8 mouse cellular contexts compared by ENCODE assay signal in genomic region chr11:115427482-115428331, GRCm38 (mm10). TPM values are rescaled to one million over a fixed set of nuclear protein-coding genes. Genes with fewer than 3 reads are reported as not detected.
DNase-seq lines count a peak whose midpoint lies in the region; ATAC-seq and TF ChIP-seq lines count a peak whose summit lies in the region.

No protein-coding gene starts in this region.

- H3K4me2 ChIP-seq in intestine, embryonic 14.5 days (ENCODE audit: low read length): no peak overlapping the region
- peak overlapping the region; percentile 6; the same call in 1 of the 2 replicates for H3K4me2 ChIP-seq in midbrain, embryonic 11.5 days

- intact Hi-C loops in left cerebral cortex, postnatal 4 days (cut with DNase I): loop anchor here (5.0 kb wide), 1 partner anchor 45 kb away; no protein-coding TSS in a partner anchor

- no peak overlapping the region; the same call in 1 of the 2 replicates for H3K27ac ChIP-seq in intestine, embryonic 14.5 days (ENCODE audit: low read depth)
- peak overlapping the region; percentile 48; the same call in 1 of the 2 replicates for H3K27ac ChIP-seq in midbrain, embryonic 11.5 days (ENCODE audit: low read depth, low read length)
- H3K27ac ChIP-seq in small intestine, adult 2 months (ENCODE audit: insufficient read depth, low read depth, low read length): no peak overlapping the region; the same call in 1 of the 2 replicates

- WGBS in intestine, embryonic 14.5 days: 42% methylated on average over 20 of the region's 20 CpGs
- 36% methylated on average over 20 of the region's 20 CpGs for WGBS in midbrain, embryonic 11.5 days
- 45% methylated on average over 20 of the region's 20 CpGs for WGBS in small intestine, adult 2 months

- peaks cover 77% of the 10 kb centered on the region for H3K36me3 ChIP-seq in intestine, embryonic 14.5 days (ENCODE audit: control insufficient read depth, insufficient read depth, low read length)
- peaks cover 13% of the 10 kb centered on the region for H3K36me3 ChIP-seq in midbrain, embryonic 11.5 days (ENCODE audit: control insufficient read depth, insufficient read depth, low read length)
- peaks cover 55% of the 10 kb centered on the region for H3K36me3 ChIP-seq in small intestine, adult 2 months (ENCODE audit: control insufficient read depth, insufficient read depth, low read length)

- no peaks in the 10 kb centered on the region for H3K27me3 ChIP-seq in intestine, embryonic 14.5 days (replicated peaks; ENCODE audit: control insufficient read depth, insufficient read depth, low read length)
- no peaks in the 10 kb centered on the region for H3K27me3 ChIP-seq in midbrain, embryonic 11.5 days (ENCODE audit: control insufficient read depth, insufficient read depth, low read length)
- H3K27me3 ChIP-seq in small intestine, adult 2 months (ENCODE audit: control insufficient read depth, insufficient read depth, low read length): no peaks in the 10 kb centered on the region

- no peak overlapping the region for H3K9ac ChIP-seq in intestine, embryonic 14.5 days (ENCODE audit: low read length)
- H3K9ac ChIP-seq in midbrain, embryonic 11.5 days (ENCODE audit: low read length): peak overlapping the region; percentile 41

- no peaks in the 10 kb centered on the region for H3K9me3 ChIP-seq in intestine, embryonic 14.5 days (ENCODE audit: control insufficient read depth, low read length)
- H3K9me3 ChIP-seq in midbrain, embryonic 11.5 days (ENCODE audit: control insufficient read depth, low read length): no peaks in the 10 kb centered on the region

- TF ChIP-seq POLR2A in small intestine, adult 2 months (IDR thresholded peaks at IDR 0.05; ENCODE audit: low read depth, low read length): no peak

- peak; percentile 55 for DNase-seq in 3134 (ENCODE audit: extremely low read depth, insufficient read length, low spot score)
- DNase-seq in adrenal gland, adult 18-20 months (ENCODE audit: low spot score in 2 of 2): peak; percentile 48 to 58
- DNase-seq in embryo, embryonic 11 days: peak; percentile 93
- peak; percentile 53 for DNase-seq in gastrocnemius, postnatal 25 days
- DNase-seq in intestine, embryonic 14.5 days (ENCODE audit: low spot score): peak; percentile 73
- DNase-seq in left cerebral cortex, postnatal 4 days: peak; percentile 75
- peak; percentile 98 for DNase-seq in midbrain, embryonic 11.5 days (ENCODE audit: low spot score, missing footprints)

- ATAC-seq in intestine, embryonic 14.5 days (replicated peaks; ENCODE audit: low FRiP score, low TSS enrichment, low read depth): peak; percentile 56
- peak; percentile 76 for ATAC-seq in midbrain, embryonic 11.5 days (ENCODE audit: low FRiP score)

- no peaks in the 10 kb centered on the region; the same call in 1 of the 2 replicates for H3K4me1 ChIP-seq in intestine, embryonic 14.5 days (replicated peaks; ENCODE audit: control insufficient read depth, insufficient read depth, low read length)
- H3K4me1 ChIP-seq in midbrain, embryonic 11.5 days (ENCODE audit: control insufficient read depth, insufficient read depth, low read length): peaks cover 6% of the 10 kb centered on the region
- peaks cover 8% of the 10 kb centered on the region; the same call in 1 of the 2 replicates for H3K4me1 ChIP-seq in small intestine, adult 2 months (ENCODE audit: control insufficient read depth, insufficient read depth, insufficient read length, low read length)

- H3K4me3 ChIP-seq in intestine, embryonic 14.5 days (ENCODE audit: low read depth, low read length): no peak overlapping the region
- H3K4me3 ChIP-seq in midbrain, embryonic 11.5 days (ENCODE audit: low read depth, low read length): no peak overlapping the region
- H3K4me3 ChIP-seq in small intestine, adult 2 months (ENCODE audit: low read depth, low read length): no peak overlapping the region

- peak; percentile 69; the same call in 1 of the 2 replicates for TF ChIP-seq CTCF in small intestine, adult 2 months (IDR thresholded peaks at IDR 0.05; ENCODE audit: extremely low read depth, insufficient read length, insufficient replicate concordance, low read depth, low read length)

RNA-seq across cellular contexts. Expression of gene Kctd2, which starts 7.8 kb away (rescaled TPM):
- 10 to 100 TPM; 44.1 to 71.4 TPM for total RNA-seq in adrenal gland, adult 18-20 months (2021)
- total RNA-seq in gastrocnemius, postnatal 25 days (2021): 10 to 100 TPM; 13.4 to 14.4 TPM
- polyA plus RNA-seq in intestine, embryonic 14.5 days (2014; fragmentation: Nextera tagmentation; extraction: Ambion mirVana): 11.0 and 18.8 TPM in 2 replicates
- total RNA-seq in left cerebral cortex, postnatal 4 days (2021): 10 to 100 TPM; 47.7 to 52.9 TPM
- polyA plus RNA-seq in midbrain, embryonic 11.5 days (2014; fragmentation: Nextera tagmentation; extraction: Ambion mirVana): 21.6 and 24.0 TPM in 2 replicates
- 13.4 and 27.3 TPM in 2 replicates for polyA plus RNA-seq in small intestine, adult 2 months (2012; rRNA removed)

RNA-seq across cellular contexts. Expression of gene Atp5h, which starts 7.9 kb away (rescaled TPM):
- total RNA-seq in adrenal gland, adult 18-20 months (2021): 100 to 1,000 TPM; 595 to 747 TPM
- 100 to 1,000 TPM; 909 to 922 TPM for total RNA-seq in gastrocnemius, postnatal 25 days (2021)
- 899 and 962 TPM in 2 replicates for polyA plus RNA-seq in intestine, embryonic 14.5 days (2014; fragmentation: Nextera tagmentation; extraction: Ambion mirVana)
- 100 to 1,000 TPM; 290 to 310 TPM for total RNA-seq in left cerebral cortex, postnatal 4 days (2021)
- 886 and 917 TPM in 2 replicates for polyA plus RNA-seq in midbrain, embryonic 11.5 days (2014; fragmentation: Nextera tagmentation; extraction: Ambion mirVana)
- polyA plus RNA-seq in small intestine, adult 2 months (2012; rRNA removed): 50.8 and 61.5 TPM in 2 replicates

RNA-seq across cellular contexts. Expression of gene Trim80, which starts 12.6 kb away (rescaled TPM):
- total RNA-seq in adrenal gland, adult 18-20 months (2021): under 1 TPM; 0.20 to 0.61 TPM
- total RNA-seq in gastrocnemius, postnatal 25 days (2021): not detected
- 0.12 TPM in 2 replicates for polyA plus RNA-seq in intestine, embryonic 14.5 days (2014; fragmentation: Nextera tagmentation; extraction: Ambion mirVana)
- total RNA-seq in left cerebral cortex, postnatal 4 days (2021): under 1 TPM in 1 of 2 experiments, not detected in 1; 0.20 TPM
- not detected in 2 replicates for polyA plus RNA-seq in midbrain, embryonic 11.5 days (2014; fragmentation: Nextera tagmentation; extraction: Ambion mirVana)
- 1.5 and 4.7 TPM in 2 replicates for polyA plus RNA-seq in small intestine, adult 2 months (2012; rRNA removed)

RNA-seq across cellular contexts. Expression of gene Mrpl58, which starts 24.2 kb away (rescaled TPM):
- total RNA-seq in adrenal gland, adult 18-20 months (2021): 100 to 1,000 TPM; 133 to 137 TPM
- 10 to 100 TPM; 86.6 to 96.1 TPM for total RNA-seq in gastrocnemius, postnatal 25 days (2021)
- 218 and 224 TPM in 2 replicates for polyA plus RNA-seq in intestine, embryonic 14.5 days (2014; fragmentation: Nextera tagmentation; extraction: Ambion mirVana)
- 100 to 1,000 TPM in 1 of 2 experiments, 10 to 100 TPM in 1; 97.9 to 109 TPM for total RNA-seq in left cerebral cortex, postnatal 4 days (2021)
- 268 and 278 TPM in 2 replicates for polyA plus RNA-seq in midbrain, embryonic 11.5 days (2014; fragmentation: Nextera tagmentation; extraction: Ambion mirVana)
- polyA plus RNA-seq in small intestine, adult 2 months (2012; rRNA removed): 42.0 and 45.8 TPM in 2 replicates

RNA-seq across cellular contexts. Expression of gene Slc16a5, which starts 34.6 kb away (rescaled TPM):
- not detected for total RNA-seq in adrenal gland, adult 18-20 months (2021)
- total RNA-seq in gastrocnemius, postnatal 25 days (2021): not detected
- polyA plus RNA-seq in intestine, embryonic 14.5 days (2014; fragmentation: Nextera tagmentation; extraction: Ambion mirVana): 1.9 and 2.5 TPM in 2 replicates
- total RNA-seq in left cerebral cortex, postnatal 4 days (2021): not detected
- 0.14 TPM in 1 of 2 replicates, not detected in the other for polyA plus RNA-seq in midbrain, embryonic 11.5 days (2014; fragmentation: Nextera tagmentation; extraction: Ambion mirVana)
- 98.7 and 220 TPM in 2 replicates for polyA plus RNA-seq in small intestine, adult 2 months (2012; rRNA removed)
